Mouse (Mus musculus): ENCODE results near the gene Pdgfb.
A peak's percentile ranks its signal among the peaks of the same experiment; 100 is the strongest.

GRCm38 (mm10) chr15:80031133-80031532, 16.4 kb upstream of the Pdgfb start:
- no peak for TF ChIP-seq USF1 (IDR thresholded peaks at IDR 0.05; ENCODE audit: low read depth, low read length)
- no peak for TF ChIP-seq ELF1 (IDR thresholded peaks at IDR 0.05; ENCODE audit: low read depth, low read length)
- TF ChIP-seq CTCF (conservative IDR thresholded peaks at IDR 0.05 in 1 of 2, IDR thresholded peaks at IDR 0.05 in 1 of 2; ENCODE audit: low read depth in 2 of 2, low read length in 2 of 2): peak; percentile 27 to 32; a peak in 3 of 4 replicates
- TF ChIP-seq POLR2AphosphoS2 (IDR thresholded peaks at IDR 0.05; ENCODE audit: low read depth, low read length): no peak
- no peak for TF ChIP-seq ZC3H11A (IDR thresholded peaks at IDR 0.05; ENCODE audit: low read depth, low read length)
- TF ChIP-seq IRF4 (IDR thresholded peaks at IDR 0.05; ENCODE audit: low read depth, low read length): no peak
- TF ChIP-seq ZKSCAN1 (IDR thresholded peaks at IDR 0.05; ENCODE audit: borderline replicate concordance, low read depth, low read length): no peak
- no peak for TF ChIP-seq SIN3A (IDR thresholded peaks at IDR 0.05; ENCODE audit: low read length)
- TF ChIP-seq MAX (IDR thresholded peaks at IDR 0.05; ENCODE audit: low read length): no peak
